Comparison of ENCODE assay signal across 15 mouse cellular contexts in the genomic region with DNA sequence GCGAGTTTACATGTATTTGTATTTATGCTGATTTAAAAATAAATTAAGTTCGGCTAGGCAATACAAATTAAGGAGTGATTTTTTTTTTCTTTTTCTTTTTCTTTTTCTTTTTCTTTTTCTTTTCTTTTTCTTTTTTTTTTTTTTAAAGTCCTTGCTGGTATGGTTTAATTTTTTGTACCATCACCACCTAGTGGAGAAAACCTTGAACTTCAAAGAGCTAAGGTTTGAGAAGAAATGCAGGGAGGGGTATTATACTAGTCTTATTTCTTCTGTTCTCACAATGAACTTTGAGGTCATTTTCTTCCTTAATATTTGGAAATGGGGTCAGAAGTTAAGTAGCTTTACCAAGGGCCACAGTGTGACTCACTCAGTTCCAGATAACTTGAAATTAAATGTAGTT. TPM values are rescaled to one million over a fixed set of nuclear protein-coding genes. Genes with fewer than 3 reads are reported as not detected.
DNase-seq lines count a peak whose midpoint lies in the region; ATAC-seq and TF ChIP-seq lines count a peak whose summit lies in the region.
"Had no signal": no experiment of that assay in that cellular context is flagged by ENCODE, and none has a peak within 500 bp of the region (broad histone marks: within the 10 kb centered on the region; RNA-seq: fewer than 3 reads in every experiment).

No protein-coding gene starts in this region.

- intact Hi-C loops in heart, postnatal 14 days (cut with DNase I): loop anchor here (2.0 kb wide), 1 partner anchor 30 kb away; no protein-coding TSS in a partner anchor
- intact Hi-C loops in heart, postnatal 36 days (cut with DNase I): loop anchor here (5.0 kb wide), 1 partner anchor 1007 kb away; no protein-coding TSS in a partner anchor

- peak; percentile 73 for DNase-seq in 3T3-L1 (ENCODE audit: low read depth, low spot score)
- peak; percentile 41 for DNase-seq in A20 (ENCODE audit: low read depth, low spot score)
- DNase-seq in c-Kit-positive CD71-negative TER-119-negative erythroid progenitor cells, embryonic 14.5 days (ENCODE audit: low read depth): peak; percentile 25
- DNase-seq in heart, postnatal 14 days: no peak
- no peak for DNase-seq in heart, postnatal 36 days
- DNase-seq: right cerebral cortex, postnatal 25 days had no signal

- no peaks in the 10 kb centered on the region for H3K36me3 ChIP-seq in intestine, postnatal 0 days (ENCODE audit: control insufficient read depth, insufficient read depth)
- no peaks in the 10 kb centered on the region for H3K36me3 ChIP-seq in intestine, embryonic 16.5 days (ENCODE audit: control insufficient read depth, insufficient read depth, low read length)
- H3K36me3 ChIP-seq: limb, embryonic 15.5 days; neural tube, embryonic 12.5 days had no signal

- peak; percentile 43 for TF ChIP-seq CTCF in intestine, postnatal 0 days (IDR thresholded peaks at IDR 0.05; ENCODE audit: low read depth)

- WGBS in intestine, postnatal 0 days: 66% methylated on average over 2 of the region's 2 CpGs
- 59% methylated on average over 2 of the region's 2 CpGs for WGBS in intestine, embryonic 16.5 days

- no peaks in the 10 kb centered on the region for H3K4me1 ChIP-seq in intestine, postnatal 0 days (replicated peaks; ENCODE audit: control insufficient read depth, insufficient read depth, low read length)
- peaks cover 11% of the 10 kb centered on the region for H3K4me1 ChIP-seq in intestine, embryonic 16.5 days (ENCODE audit: control insufficient read depth, insufficient read depth, low read length)

- no peak overlapping the region for H3K4me3 ChIP-seq in intestine, postnatal 0 days (ENCODE audit: low read depth, low read length)
- no peak overlapping the region for H3K4me3 ChIP-seq in intestine, embryonic 16.5 days (ENCODE audit: low read length)
- H3K4me3 ChIP-seq: forebrain, embryonic 13.5 days; limb, embryonic 15.5 days; neural tube, embryonic 12.5 days had no signal

- H3K27ac ChIP-seq in intestine, postnatal 0 days (ENCODE audit: low read depth, low read length): no peak overlapping the region
- H3K27ac ChIP-seq in intestine, embryonic 16.5 days (ENCODE audit: low read length): no peak overlapping the region
- H3K27ac ChIP-seq: forebrain, embryonic 13.5 days; limb, embryonic 15.5 days; neural tube, embryonic 12.5 days had no signal

- no peak for ATAC-seq in intestine, postnatal 0 days
- ATAC-seq in intestine, embryonic 16.5 days: no peak
- ATAC-seq: forebrain, embryonic 13.5 days had no signal

- H3K27me3 ChIP-seq in intestine, postnatal 0 days (replicated peaks; ENCODE audit: control insufficient read depth, insufficient read depth, low read length): no peaks in the 10 kb centered on the region
- no peaks in the 10 kb centered on the region for H3K27me3 ChIP-seq in intestine, embryonic 16.5 days (replicated peaks; ENCODE audit: control insufficient read depth, insufficient read depth, low read length)
- H3K27me3 ChIP-seq: forebrain, embryonic 13.5 days; limb, embryonic 15.5 days; neural tube, embryonic 12.5 days had no signal

- no peaks in the 10 kb centered on the region for H3K9me3 ChIP-seq in intestine, postnatal 0 days (ENCODE audit: control insufficient read depth)
- H3K9me3 ChIP-seq in intestine, embryonic 16.5 days (ENCODE audit: control insufficient read depth, low read length): no peaks in the 10 kb centered on the region
- H3K9me3 ChIP-seq: forebrain, embryonic 13.5 days; limb, embryonic 15.5 days; neural tube, embryonic 12.5 days had no signal

- no peak overlapping the region for H3K9ac ChIP-seq in intestine, postnatal 0 days (ENCODE audit: low read depth, low read length)
- no peak overlapping the region for H3K9ac ChIP-seq in intestine, embryonic 16.5 days (ENCODE audit: low read depth, low read length)
- H3K9ac ChIP-seq: forebrain, embryonic 13.5 days; limb, embryonic 15.5 days; neural tube, embryonic 12.5 days had no signal

- no peak overlapping the region for H3K4me2 ChIP-seq in intestine, postnatal 0 days (replicated peaks; ENCODE audit: low read depth)
- H3K4me2 ChIP-seq in intestine, embryonic 16.5 days (ENCODE audit: low read depth, low read length): no peak overlapping the region
- H3K4me2 ChIP-seq: forebrain, embryonic 13.5 days; limb, embryonic 15.5 days; neural tube, embryonic 12.5 days had no signal

RNA-seq across cellular contexts. Expression of gene Wrnip1, which starts 2.7 kb away (rescaled TPM):
- polyA plus RNA-seq in intestine, postnatal 0 days (2015; fragmentation: Nextera tagmentation; extraction: Ambion mirVana): 14.5 and 15.6 TPM in 2 replicates
- polyA plus RNA-seq in intestine, embryonic 16.5 days (2015; fragmentation: Nextera tagmentation; extraction: Ambion mirVana): 15.7 and 16.9 TPM in 2 replicates
- total RNA-seq in heart, postnatal 14 days (2021): 10 to 100 TPM; 24.3 to 27.8 TPM
- 10 to 100 TPM; 22.5 to 27.8 TPM for total RNA-seq in heart, postnatal 36 days (2021)

RNA-seq across cellular contexts. Expression of gene D930007J09Rik, which starts 3.5 kb away (rescaled TPM):
- not detected in 2 replicates for polyA plus RNA-seq in intestine, postnatal 0 days (2015; fragmentation: Nextera tagmentation; extraction: Ambion mirVana)
- not detected in 2 replicates for polyA plus RNA-seq in intestine, embryonic 16.5 days (2015; fragmentation: Nextera tagmentation; extraction: Ambion mirVana)
- total RNA-seq in heart, postnatal 14 days (2021): under 1 TPM in 1 of 2 experiments, not detected in 1; 0.86 TPM
- total RNA-seq in heart, postnatal 36 days (2021): not detected
- total RNA-seq: heart, adult 8-10 months; megakaryocyte, adult 5-6 weeks had no signal
- polyA plus RNA-seq: forebrain, embryonic 13.5 days; intestine, embryonic 14.5 days; limb, embryonic 15.5 days; neural tube, embryonic 12.5 days; stomach, embryonic 16.5 days had no signal

RNA-seq across cellular contexts. Expression of gene Mylk4, which starts 15.4 kb away (rescaled TPM):
- polyA plus RNA-seq in intestine, postnatal 0 days (2015; fragmentation: Nextera tagmentation; extraction: Ambion mirVana): not detected in 2 replicates
- 0.02 TPM in 1 of 2 replicates, not detected in the other for polyA plus RNA-seq in intestine, embryonic 16.5 days (2015; fragmentation: Nextera tagmentation; extraction: Ambion mirVana)
- 100 to 1,000 TPM; 173 to 219 TPM for total RNA-seq in heart, postnatal 14 days (2021)
- total RNA-seq in heart, postnatal 36 days (2021): 100 to 1,000 TPM; 289 to 330 TPM
- total RNA-seq: megakaryocyte, adult 5-6 weeks had no signal
- polyA plus RNA-seq: forebrain, embryonic 13.5 days; intestine, embryonic 14.5 days had no signal

RNA-seq across cellular contexts. Expression of gene Serpinb1a, which starts 51.9 kb away (rescaled TPM):
- 598 and 670 TPM in 2 replicates for polyA plus RNA-seq in intestine, postnatal 0 days (2015; fragmentation: Nextera tagmentation; extraction: Ambion mirVana)
- 238 and 273 TPM in 2 replicates for polyA plus RNA-seq in intestine, embryonic 16.5 days (2015; fragmentation: Nextera tagmentation; extraction: Ambion mirVana)
- 1 to 10 TPM; 7.4 to 8.4 TPM for total RNA-seq in heart, postnatal 14 days (2021)
- total RNA-seq in heart, postnatal 36 days (2021): 1 to 10 TPM; 6.5 to 7.4 TPM

Comparison
In these comparisons a context has a peak if more than half of its experiments do, and no peak if none do; other contexts are left out.
1. DNase-seq: peak in 3T3-L1 (single experiment), A20 (single experiment) and c-Kit-positive CD71-negative TER-119-negative erythroid progenitor cells, embryonic 14.5 days (single experiment); none in heart, postnatal 14 days (0 of 2) and heart, postnatal 36 days (0 of 2).